Comparison of ENCODE assay signal across 21 mouse cellular contexts in genomic region chr8:12023669-12024390, GRCm38 (mm10).
DNase-seq lines count a peak whose midpoint lies in the region; ATAC-seq lines count a peak whose summit lies in the region.
"Had no signal": no experiment of that assay in that cellular context is flagged by ENCODE, and none has a peak within 500 bp of the region (broad histone marks: within the 10 kb centered on the region; RNA-seq: fewer than 3 reads in every experiment).

No protein-coding gene starts in this region.

- H3K27me3 ChIP-seq in lung, embryonic 16.5 days (ENCODE audit: control insufficient read depth, insufficient read depth, low read depth, low read length), result no peaks in the 10 kb centered on the region

- no peak overlapping the region for H3K27ac ChIP-seq in lung, embryonic 16.5 days (ENCODE audit: low read length)
- H3K27ac ChIP-seq: embryonic facial prominence, embryonic 13.5 days; forebrain, embryonic 12.5 days; heart, embryonic 10.5 days; hindbrain, embryonic 12.5 days had no signal

- peaks cover 2% of the 10 kb centered on the region for H3K9me3 ChIP-seq in lung, embryonic 16.5 days (ENCODE audit: control insufficient read depth, low read length)
- H3K9me3 ChIP-seq: embryonic facial prominence, embryonic 13.5 days; forebrain, embryonic 12.5 days; heart, embryonic 10.5 days; hindbrain, embryonic 12.5 days had no signal

- H3K36me3 ChIP-seq in lung, embryonic 16.5 days (ENCODE audit: control insufficient read depth, insufficient read depth, low read length), result no peaks in the 10 kb centered on the region
- H3K36me3 ChIP-seq: embryonic facial prominence, embryonic 13.5 days; forebrain, embryonic 12.5 days; heart, embryonic 10.5 days; hindbrain, embryonic 12.5 days had no signal

- no peak overlapping the region for H3K9ac ChIP-seq in lung, embryonic 16.5 days (ENCODE audit: low read length)
- H3K9ac ChIP-seq: embryonic facial prominence, embryonic 13.5 days; forebrain, embryonic 12.5 days; hindbrain, embryonic 12.5 days had no signal

- no peak overlapping the region for H3K4me2 ChIP-seq in lung, embryonic 16.5 days (ENCODE audit: low read depth, low read length)
- H3K4me2 ChIP-seq: embryonic facial prominence, embryonic 13.5 days; forebrain, embryonic 12.5 days; hindbrain, embryonic 12.5 days had no signal

- 60% methylated on average over 4 of the region's 4 CpGs for whole genome bisulfite sequencing in lung, embryonic 16.5 days

- no peak overlapping the region for H3K4me3 ChIP-seq in lung, embryonic 16.5 days (ENCODE audit: low read length)
- H3K4me3 ChIP-seq: embryonic facial prominence, embryonic 13.5 days; forebrain, embryonic 12.5 days; heart, embryonic 10.5 days; hindbrain, embryonic 12.5 days had no signal

- ATAC-seq in lung, embryonic 16.5 days (ENCODE audit: low read depth), result peak; percentile 43; the same call in 1 of the 2 replicates
- no peak for ATAC-seq in activated CD4-positive, CD25-positive, alpha-beta regulatory T cell, adult 4 months
- ATAC-seq: forebrain, embryonic 16.5 days; hindbrain, embryonic 16.5 days; inflammation-experienced regulatory T-cells, adult 6 months had no signal

- DNase-seq in lung, postnatal 14 days, result no peak
- peak; percentile 70 for DNase-seq in R1 (ENCODE audit: low read depth, low spot score)
- DNase-seq in adrenal gland, postnatal 10 days, result peak; percentile 27
- no peak for DNase-seq in left cerebral cortex, adult 9 months (ENCODE audit: low spot score in 2 of 2)
- DNase-seq: cerebellum, adult 18-20 months; cerebellum, adult 9-11 months; cerebellum, postnatal 36 days; gastrocnemius, postnatal 10 days; heart, adult 18-20 months; heart, postnatal 10 days; heart, postnatal 4 days; kidney, adult 18-20 months had no signal

- no peaks in the 10 kb centered on the region for H3K4me1 ChIP-seq in lung, embryonic 16.5 days (replicated peaks; ENCODE audit: control insufficient read depth, insufficient read depth, low read length)
- H3K4me1 ChIP-seq: embryonic facial prominence, embryonic 13.5 days; forebrain, embryonic 12.5 days; heart, embryonic 10.5 days; hindbrain, embryonic 12.5 days had no signal

Comparison
In these comparisons a context has a peak if more than half of its experiments do, and no peak if none do; other contexts are left out.
1. DNase-seq: peak in R1 (single experiment) and adrenal gland, postnatal 10 days (single experiment); none in lung, postnatal 14 days (single experiment) and left cerebral cortex, adult 9 months (0 of 2).